In the genomic region with DNA sequence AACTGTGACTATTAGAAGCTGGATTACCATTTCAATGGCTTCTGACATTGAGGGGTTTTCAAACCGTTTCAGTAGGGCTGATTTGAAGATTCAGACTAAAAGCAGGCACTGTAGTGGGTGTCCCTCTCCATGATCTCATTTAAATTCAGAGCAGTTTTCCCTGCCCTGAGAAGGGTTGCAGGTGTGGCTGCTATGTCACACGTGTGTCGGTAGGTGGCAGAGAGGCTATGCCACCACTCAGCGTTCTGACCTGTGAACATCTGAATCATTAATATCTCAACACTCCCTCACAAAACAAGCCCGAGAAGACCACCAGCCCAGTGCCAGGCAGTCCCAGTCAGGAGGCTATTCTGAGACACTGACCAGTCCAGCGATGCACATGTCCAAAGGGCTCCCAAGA, we compare ENCODE assay signal across 10 mouse cellular contexts.
DNase-seq lines count a peak whose midpoint lies in the region; TF ChIP-seq lines count a peak whose summit lies in the region.
"Had no signal": no experiment of that assay in that cellular context is flagged by ENCODE, and none has a peak within 500 bp of the region (broad histone marks: within the 10 kb centered on the region; RNA-seq: fewer than 3 reads in every experiment).

No protein-coding gene starts in this region.

- peak; percentile 35 for DNase-seq in embryo, embryonic 10 days (ENCODE audit: low spot score)
- DNase-seq in embryo, embryonic 9.5 days (ENCODE audit: extremely low spot score): no peak
- DNase-seq in layer of hippocampus, adult 2 months (ENCODE audit: low spot score in 2 of 2): no peak
- no peak for DNase-seq in layer of hippocampus, postnatal 36 days
- peak; percentile 20 for DNase-seq in CD4-positive helper T cell, adult 2 months (ENCODE audit: low read depth, low spot score)
- no peak for DNase-seq in adrenal gland, adult 8-10 months
- DNase-seq in neural tube, embryonic 10.5 days (ENCODE audit: extremely low spot score, low spot score): no peak
- DNase-seq: adrenal gland, adult 2 months had no signal

- H3K4me3 ChIP-seq in layer of hippocampus, adult 2 months: no peak overlapping the region
- no peak overlapping the region for H3K4me3 ChIP-seq in cortical plate, adult 2 months (ENCODE audit: insufficient read depth, low read length)

- H3K4me1 ChIP-seq in cortical plate, adult 2 months (ENCODE audit: control insufficient read depth, insufficient read depth, low read length): no peaks in the 10 kb centered on the region

- TF ChIP-seq POLR2A in cortical plate, adult 2 months (IDR thresholded peaks at IDR 0.05; ENCODE audit: extremely low read depth, insufficient read depth, low read length): no peak

- TF ChIP-seq CTCF in layer of hippocampus, adult 2 months (conservative IDR thresholded peaks at IDR 0.05): peak; percentile 71
- TF ChIP-seq CTCF in cortical plate, adult 2 months (IDR thresholded peaks at IDR 0.05; ENCODE audit: extremely low read depth, insufficient read depth, low read length): peak; percentile 39; the same call in 1 of the 2 replicates

- no peak overlapping the region for H3K27ac ChIP-seq in layer of hippocampus, adult 2 months
- no peak overlapping the region for H3K27ac ChIP-seq in cortical plate, adult 2 months (ENCODE audit: insufficient read depth, low read length)
- H3K27ac ChIP-seq: macrophage had no signal

Comparison
In these comparisons a context has a peak if more than half of its experiments do, and no peak if none do; other contexts are left out.
1. DNase-seq: peak in embryo, embryonic 10 days (single experiment) and CD4-positive helper T cell, adult 2 months (single experiment); none in embryo, embryonic 9.5 days (single experiment), layer of hippocampus, adult 2 months (0 of 2), layer of hippocampus, postnatal 36 days (0 of 2), adrenal gland, adult 8-10 months (single experiment) and neural tube, embryonic 10.5 days (single experiment).